Mouse (Mus musculus): ENCODE measurements at regions not wholly inside any gene's neighbourhood (a gene's known extent, or its start where the extent isn't known, plus 50 kb on each side); places are given as distances from the start of the nearest gene placed in this dataset.

- TF ChIP-seq POLR2A (IDR thresholded peaks at IDR 0.05; ENCODE audit: control insufficient read depth, extremely low read depth, insufficient read depth, low read length, poor library complexity) (no peak), CTCF (IDR thresholded peaks at IDR 0.05; ENCODE audit: borderline replicate concordance, control insufficient read depth, extremely low read depth, insufficient read depth, low read length, poor library complexity) (no peak)
These were observed 147.9 kb upstream of the Pitx1 start for GRCm38 (mm10) chr13:55983851-55984250.
